Mouse (Mus musculus) liver, embryonic 11.5 days (tissue): ENCODE measurements around the gene Rai1. TPM values are rescaled to one million over a fixed set of nuclear protein-coding genes. Genes with fewer than 3 reads are reported as not detected.

Experiments
- ATAC-seq: fragments of 200-750 bp; cut with Nextera tagmentation; replicated peaks from 2 replicates; pipeline ENCODE4 v1.8.0; 2017; ENCODE audit warnings: moderate number of reproducible peaks, mild to moderate bottlenecking, moderate TSS enrichment, moderate library complexity; ENCODE audit not compliant: low FRiP score
- DNase-seq: peaks from one replicate; pipeline ENCODE4 v3.0.0-alpha.2; 2017; ENCODE audit warnings: low spot score
- H3K27ac ChIP-seq: fragments of 300-500 bp; sonication (generic); 2 replicates; pipeline ENCODE4 v1.5.1; 2014; ENCODE audit warnings: mild to moderate bottlenecking, low read depth, low read length, control low read depth
- H3K27me3 ChIP-seq: fragments of 300-500 bp; sonication (generic); replicated peaks from 2 replicates; pipeline ENCODE4 v1.6.1; 2014; ENCODE audit warnings: low read length, mixed read lengths; ENCODE audit not compliant: control insufficient read depth, insufficient read depth
- H3K36me3 ChIP-seq: fragments of 300-500 bp; sonication (generic); 2 replicates; pipeline ENCODE4 v1.6.1; 2014; ENCODE audit warnings: mild to moderate bottlenecking, low read length, moderate library complexity, mixed read lengths; ENCODE audit not compliant: control insufficient read depth, insufficient read depth
- H3K4me1 ChIP-seq: fragments of 300-500 bp; sonication (generic); replicated peaks from 2 replicates; pipeline ENCODE4 v1.6.1; 2014; ENCODE audit warnings: low read length, mixed read lengths; ENCODE audit not compliant: control insufficient read depth, insufficient read depth
- H3K4me2 ChIP-seq: fragments of 300-500 bp; sonication (generic); 2 replicates; pipeline ENCODE4 v1.6.1; 2014; ENCODE audit warnings: mild to moderate bottlenecking, control low read depth, moderate library complexity
- H3K4me3 ChIP-seq: fragments of 300-500 bp; sonication (generic); 2 replicates; pipeline ENCODE4 v1.5.1; 2014; ENCODE audit warnings: low read depth, low read length, control low read depth
- H3K9ac ChIP-seq: fragments of 300-500 bp; sonication (generic); 2 replicates; pipeline ENCODE4 v1.6.1; 2014; ENCODE audit warnings: low read depth, low read length, control low read depth
- H3K9me3 ChIP-seq: fragments of 300-500 bp; sonication (generic); 2 replicates; pipeline ENCODE4 v1.6.1; 2016; ENCODE audit warnings: low read length, inconsistent platforms, mixed read lengths; ENCODE audit not compliant: control insufficient read depth
- WGBS: fragments of 180-500 bp; shearing (Covaris S2); extraction: QIAGEN DNeasy Blood & Tissue Kit; methylation state at CpG from one replicate; pipeline ENCODE4 v1.1.7; 2014; 5-methylcytosine and 5-hydroxymethylcytosine counted together
- polyA plus RNA-seq: library from polyadenylated mRNA; unstranded; fragments of >200 nt; fragmentation: Nextera tagmentation; extraction: Ambion mirVana; gene quantifications from 2 replicates; pipeline ENCODE4 v1.2.1, GENCODE M21; 2014

The Rai1 gene
- polyA plus RNA-seq, 1 experiment from 2014 or later, result 24.2 TPM

DNA sequence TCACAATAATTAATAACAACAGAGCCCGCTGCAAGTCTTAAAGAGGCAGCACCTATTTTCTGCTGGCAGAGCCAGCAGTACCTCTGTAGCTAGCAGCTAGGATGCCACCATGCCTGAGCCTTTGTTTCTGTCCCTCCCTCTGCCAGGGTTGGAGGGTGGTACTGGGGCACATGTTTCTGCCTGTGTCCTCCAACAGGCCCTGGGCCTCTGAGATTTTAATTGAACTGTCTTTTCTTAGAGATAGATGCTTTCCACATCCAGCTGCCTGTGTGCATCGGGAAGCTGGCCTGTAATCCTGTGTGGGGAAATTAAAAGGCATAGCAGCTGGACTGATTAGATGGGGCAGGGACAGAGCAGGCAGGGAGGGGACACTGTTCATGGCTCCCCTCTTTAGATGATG is 77.9 kb downstream of the Rai1 start:
- DNase-seq, result no peak
- 73% methylated on average over 2 of the region's 2 CpGs for WGBS
- no peaks in the 10 kb centered on the region for H3K27me3 ChIP-seq
- no peak overlapping the region for H3K9ac ChIP-seq
- no peak overlapping the region for H3K27ac ChIP-seq
- no peak overlapping the region for H3K4me3 ChIP-seq
- H3K36me3 ChIP-seq, result peaks cover 27% of the 10 kb centered on the region
- no peaks in the 10 kb centered on the region for H3K9me3 ChIP-seq
- peaks cover 75% of the 10 kb centered on the region for H3K4me1 ChIP-seq
- no peak for ATAC-seq
- no peak overlapping the region for H3K4me2 ChIP-seq

DNA sequence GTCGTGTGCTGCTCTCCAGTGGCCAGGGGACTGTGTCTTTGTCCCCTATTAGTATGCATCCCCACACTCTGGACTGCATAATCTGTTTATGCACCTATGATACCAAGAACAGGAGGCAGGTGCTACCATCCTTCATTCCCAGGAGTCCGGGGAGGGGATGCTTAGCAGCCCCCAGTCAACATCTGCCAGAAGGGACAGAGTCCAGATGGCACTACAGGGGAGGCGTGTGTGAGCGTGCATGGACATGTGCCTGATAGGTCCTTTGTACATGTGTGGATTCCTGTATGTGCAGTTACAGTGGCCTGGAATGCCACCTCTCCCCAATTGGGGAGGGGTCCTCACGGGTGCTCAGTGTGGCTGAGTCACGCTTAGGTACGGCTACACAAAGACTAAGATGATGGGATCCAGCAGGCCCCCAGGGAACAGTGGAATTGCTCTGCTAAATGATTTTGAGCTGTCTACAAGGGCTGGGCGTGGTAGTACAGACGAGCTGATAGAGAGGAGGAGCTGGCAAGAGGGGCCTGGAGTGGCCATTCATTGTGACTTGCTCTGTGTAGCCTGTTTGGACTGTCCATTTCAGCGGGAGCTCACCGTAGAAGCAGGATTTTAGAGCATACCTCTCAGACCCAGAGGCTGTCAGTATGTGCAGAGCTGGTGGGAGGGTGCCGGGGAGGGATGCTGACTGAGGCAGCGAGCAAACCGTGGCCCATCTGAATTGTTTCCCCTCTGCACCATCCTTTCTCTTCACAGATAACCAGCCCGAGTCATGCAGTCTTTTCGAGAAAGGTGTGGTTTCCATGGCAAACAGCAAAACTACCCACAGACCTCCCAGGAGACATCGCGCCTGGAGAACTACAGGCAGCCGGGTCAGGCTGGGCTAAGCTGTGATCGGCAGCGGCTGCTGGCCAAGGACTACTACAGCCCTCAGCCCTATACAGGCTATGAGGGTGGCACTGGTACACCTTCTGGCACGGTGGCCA is 79.8 kb downstream of the Rai1 start:
- no peak for DNase-seq
- H3K9me3 ChIP-seq, result no peaks in the 10 kb centered on the region
- H3K4me3 ChIP-seq, result no peak overlapping the region
- H3K27me3 ChIP-seq, result no peaks in the 10 kb centered on the region
- H3K9ac ChIP-seq, result no peak overlapping the region; the same call in 1 of the 2 replicates
- peak overlapping the region; percentile 42 for H3K4me2 ChIP-seq
- 51% methylated on average over 22 of the region's 22 CpGs for WGBS
- H3K27ac ChIP-seq, result peak overlapping the region; percentile 34; the same call in 1 of the 2 replicates
- peaks cover 44% of the 10 kb centered on the region for H3K36me3 ChIP-seq
- ATAC-seq, result peak; percentile 39; the same call in 1 of the 2 replicates
- H3K4me1 ChIP-seq, result peaks cover 56% of the 10 kb centered on the region

DNA sequence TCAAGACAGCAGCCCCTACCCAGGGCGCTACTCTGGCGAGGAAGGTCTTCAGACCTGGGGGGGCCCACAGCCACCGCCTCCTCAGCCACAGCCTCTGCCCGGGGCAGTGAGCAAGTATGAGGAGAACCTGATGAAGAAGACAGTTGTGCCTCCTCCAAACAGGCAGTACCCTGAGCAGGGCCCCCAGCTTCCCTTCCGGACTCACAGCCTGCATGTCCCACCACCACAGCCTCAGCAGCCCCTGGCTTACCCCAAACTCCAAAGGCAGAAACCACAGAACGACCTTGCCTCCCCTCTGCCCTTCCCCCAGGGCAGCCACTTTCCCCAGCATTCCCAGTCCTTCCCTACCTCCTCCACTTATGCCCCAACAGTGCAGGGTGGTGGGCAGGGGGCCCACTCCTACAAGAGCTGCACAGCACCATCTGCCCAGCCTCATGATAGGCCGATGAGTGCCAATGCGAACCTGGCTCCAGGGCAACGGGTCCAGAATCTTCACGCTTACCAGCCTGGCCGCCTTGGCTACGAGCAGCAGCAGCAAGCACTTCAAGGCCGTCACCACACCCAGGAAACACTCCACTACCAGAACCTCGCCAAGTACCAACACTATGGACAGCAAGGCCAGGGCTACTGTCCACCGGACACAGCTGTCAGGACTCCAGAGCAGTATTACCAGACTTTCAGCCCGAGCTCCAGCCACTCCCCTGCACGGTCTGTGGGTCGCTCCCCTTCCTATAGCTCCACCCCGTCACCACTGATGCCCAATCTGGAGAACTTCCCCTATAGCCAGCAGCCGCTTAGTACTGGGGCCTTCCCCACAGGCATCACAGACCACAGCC is 80.8 kb downstream of the Rai1 start:
- no peak for DNase-seq
- ATAC-seq, result no peak
- H3K36me3 ChIP-seq, result peaks cover 52% of the 10 kb centered on the region
- no peak overlapping the region for H3K9ac ChIP-seq
- peak overlapping the region; percentile 23 for H3K4me2 ChIP-seq
- no peaks in the 10 kb centered on the region for H3K9me3 ChIP-seq
- no peaks in the 10 kb centered on the region for H3K27me3 ChIP-seq
- 59% methylated on average over 20 of the region's 20 CpGs for WGBS
- peak overlapping the region; percentile 34; the same call in 1 of the 2 replicates for H3K27ac ChIP-seq
- no peak overlapping the region for H3K4me3 ChIP-seq
- peaks cover 47% of the 10 kb centered on the region for H3K4me1 ChIP-seq

DNA sequence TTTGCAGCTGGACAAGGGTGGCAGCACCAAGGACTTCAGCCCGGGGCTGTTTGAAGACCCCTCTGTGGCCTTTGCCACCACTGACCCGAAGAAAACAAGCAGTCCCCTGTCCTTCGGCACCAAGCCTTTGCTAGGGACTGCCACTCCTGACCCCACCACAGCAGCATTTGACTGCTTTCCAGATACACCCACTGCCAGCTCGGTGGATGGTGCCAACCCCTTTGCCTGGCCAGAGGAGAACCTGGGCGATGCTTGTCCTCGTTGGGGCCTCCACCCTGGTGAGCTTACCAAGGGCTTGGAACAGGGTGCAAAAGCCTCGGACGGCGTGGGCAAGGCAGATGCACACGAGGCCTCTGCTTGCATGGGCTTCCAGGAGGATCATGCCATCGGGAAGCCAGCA is 82.3 kb downstream of the Rai1 start:
- WGBS, result 90% methylated on average over 11 of the region's 11 CpGs
- H3K27me3 ChIP-seq, result no peaks in the 10 kb centered on the region
- H3K9ac ChIP-seq, result no peak overlapping the region
- DNase-seq (no peak), ATAC-seq (no peak)
- H3K9me3 ChIP-seq, result no peaks in the 10 kb centered on the region
- peaks cover 37% of the 10 kb centered on the region for H3K4me1 ChIP-seq
- H3K4me3 ChIP-seq, result no peak overlapping the region
- no peak overlapping the region for H3K27ac ChIP-seq
- H3K36me3 ChIP-seq, result peaks cover 58% of the 10 kb centered on the region
- H3K4me2 ChIP-seq, result no peak overlapping the region

DNA sequence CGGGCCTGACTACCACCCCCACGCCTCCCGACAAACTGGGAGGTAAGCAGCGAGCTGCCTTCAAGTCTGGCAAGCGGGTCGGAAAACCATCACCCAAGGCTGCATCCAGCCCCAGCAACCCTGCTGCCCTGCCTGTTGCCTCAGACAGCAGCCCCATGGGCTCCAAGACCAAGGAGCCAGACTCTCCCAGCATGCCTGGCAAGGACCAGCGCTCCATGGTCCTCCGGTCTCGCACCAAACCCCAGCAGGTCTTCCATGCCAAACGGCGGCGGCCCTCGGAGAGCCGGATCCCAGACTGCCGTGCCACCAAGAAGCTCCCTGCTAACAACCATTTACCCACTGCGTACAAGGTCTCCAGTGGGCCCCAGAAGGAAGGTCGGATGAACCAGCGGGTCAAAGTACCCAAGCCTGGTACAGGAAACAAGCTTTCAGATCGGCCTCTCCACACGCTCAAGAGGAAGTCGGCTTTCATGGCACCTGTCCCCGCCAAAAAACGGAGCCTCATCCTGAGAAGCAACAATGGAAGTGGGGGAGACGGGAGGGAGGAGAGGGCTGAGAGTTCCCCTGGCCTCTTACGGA is 83.6 kb downstream of the Rai1 start:
- H3K4me2 ChIP-seq, result no peak overlapping the region
- peaks cover 26% of the 10 kb centered on the region for H3K4me1 ChIP-seq
- peaks cover 58% of the 10 kb centered on the region for H3K36me3 ChIP-seq
- no peak overlapping the region for H3K27ac ChIP-seq
- WGBS, result 90% methylated on average over 25 of the region's 25 CpGs
- no peaks in the 10 kb centered on the region for H3K9me3 ChIP-seq
- DNase-seq (no peak), ATAC-seq (no peak)
- no peak overlapping the region for H3K9ac ChIP-seq
- no peaks in the 10 kb centered on the region for H3K27me3 ChIP-seq
- H3K4me3 ChIP-seq, result no peak overlapping the region

DNA sequence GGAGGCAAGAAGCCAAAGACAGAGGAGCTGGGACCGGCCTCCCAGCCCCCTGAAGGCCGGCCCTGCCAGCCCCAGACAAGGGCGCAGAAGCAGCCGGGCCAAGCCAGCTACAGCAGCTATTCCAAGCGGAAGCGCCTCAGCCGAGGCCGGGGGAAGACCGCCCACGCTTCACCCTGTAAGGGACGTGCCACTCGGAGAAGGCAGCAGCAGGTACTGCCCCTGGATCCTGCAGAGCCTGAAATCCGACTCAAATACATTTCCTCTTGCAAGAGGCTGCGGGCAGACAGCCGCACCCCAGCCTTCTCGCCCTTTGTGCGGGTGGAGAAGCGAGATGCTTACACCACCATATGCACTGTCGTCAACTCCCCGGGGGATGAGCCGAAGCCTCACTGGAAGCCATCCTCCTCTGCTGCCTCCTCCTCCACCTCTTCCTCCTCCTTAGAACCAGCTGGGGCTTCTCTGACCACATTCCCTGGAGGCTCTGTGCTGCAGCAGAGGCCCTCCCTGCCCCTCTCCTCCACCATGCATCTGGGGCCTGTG is 84.8 kb downstream of the Rai1 start:
- Histone ChIP-seq H3K27ac (no peak overlapping the region), H3K4me1 (peaks cover 15% of the 10 kb centered on the region), H3K27me3 (no peaks in the 10 kb centered on the region), H3K4me2 (no peak overlapping the region), H3K4me3 (no peak overlapping the region), H3K36me3 (peaks cover 68% of the 10 kb centered on the region), H3K9ac (no peak overlapping the region), H3K9me3 (no peaks in the 10 kb centered on the region)
- ATAC-seq (no peak), DNase-seq (no peak)
- WGBS, result 87% methylated on average over 21 of the region's 21 CpGs

DNA sequence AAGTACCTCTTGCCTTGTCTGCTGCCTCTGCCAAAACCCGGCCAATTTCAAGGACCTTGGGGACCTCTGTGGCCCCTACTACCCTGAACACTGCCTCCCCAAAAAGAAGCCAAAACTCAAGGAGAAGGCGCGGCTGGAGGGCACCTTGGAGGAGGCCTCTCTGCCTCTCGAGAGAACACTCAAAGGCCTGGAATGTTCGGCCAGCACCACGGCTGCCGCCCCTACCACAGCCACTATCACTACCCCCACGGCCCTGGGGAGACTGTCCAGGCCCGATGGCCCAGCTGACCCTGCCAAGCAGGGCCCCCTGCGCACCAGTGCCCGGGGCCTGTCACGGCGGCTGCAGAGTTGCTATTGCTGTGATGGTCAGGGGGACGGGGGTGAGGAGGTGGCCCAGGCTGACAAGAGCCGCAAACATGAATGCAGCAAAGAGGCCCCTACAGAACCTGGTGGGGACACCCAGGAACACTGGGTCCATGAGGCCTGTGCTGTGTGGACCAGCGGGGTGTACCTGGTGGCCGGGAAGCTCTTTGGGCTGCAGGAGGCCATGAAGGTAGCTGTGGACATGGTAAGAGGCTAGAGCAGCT is 85.3 kb downstream of the Rai1 start:
- DNase-seq, result no peak
- Histone ChIP-seq H3K9ac (no peak overlapping the region), H3K4me2 (no peak overlapping the region), H3K4me1 (peaks cover 9% of the 10 kb centered on the region), H3K36me3 (peaks cover 73% of the 10 kb centered on the region), H3K4me3 (no peak overlapping the region), H3K27me3 (no peaks in the 10 kb centered on the region), H3K27ac (no peak overlapping the region), H3K9me3 (no peaks in the 10 kb centered on the region)
- WGBS, result 94% methylated on average over 17 of the region's 17 CpGs
- no peak for ATAC-seq

DNA sequence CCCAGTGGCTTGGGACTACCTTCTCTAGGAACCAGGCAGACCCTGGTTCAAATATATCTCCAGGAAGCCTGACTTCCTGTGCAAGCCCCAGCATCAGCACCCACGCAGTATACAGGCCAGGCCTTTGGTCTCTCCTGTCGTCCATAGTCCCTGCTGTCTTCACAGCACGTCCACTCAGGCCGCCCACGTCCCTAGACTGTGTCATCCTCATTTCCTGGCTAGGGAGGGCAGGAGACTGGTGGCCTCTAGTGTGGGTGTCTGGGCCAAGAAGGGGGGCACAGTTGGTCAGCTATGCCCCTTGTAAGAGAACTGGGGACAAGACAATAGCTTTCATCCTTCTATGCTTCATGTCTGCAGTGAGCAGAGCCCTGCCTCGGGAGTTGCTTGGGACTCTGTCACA is 87.7 kb downstream of the Rai1 start:
- no peak for ATAC-seq
- Histone ChIP-seq H3K27ac (no peak overlapping the region), H3K4me3 (no peak overlapping the region), H3K4me2 (no peak overlapping the region), H3K27me3 (no peaks in the 10 kb centered on the region), H3K36me3 (peaks cover 58% of the 10 kb centered on the region), H3K9me3 (no peaks in the 10 kb centered on the region), H3K4me1 (peaks cover 4% of the 10 kb centered on the region; the same call in 1 of the 2 replicates), H3K9ac (no peak overlapping the region)
- 63% methylated on average over 6 of the region's 6 CpGs for WGBS
- DNase-seq, result no peak
